Mouse (Mus musculus) erythroblast, embryonic 14.5 days (primary cell): Measurements from ENCODE around the gene Gm5426. TPM values are rescaled to one million over a fixed set of nuclear protein-coding genes. Genes with fewer than 3 reads are reported as not detected.
"Not testable (repeated sequence)": the region's sequence is repeated elsewhere in the genome, so short reads cannot be mapped to it uniquely, and the experiment has no call there.

Source experiments
- H3K27me3 ChIP-seq: 2 replicates; pipeline ENCODE4 v1.6.1; 2012; ENCODE audit warnings: inconsistent platforms; ENCODE audit not compliant: control insufficient read depth
- H3K36me3 ChIP-seq: 2 replicates; pipeline ENCODE4 v1.6.1; 2012; ENCODE audit warnings: mild to moderate bottlenecking, inconsistent platforms; ENCODE audit not compliant: control insufficient read depth
- H3K4me1 ChIP-seq: 2 replicates; pipeline ENCODE4 v1.6.1; 2012; ENCODE audit warnings: inconsistent platforms; ENCODE audit not compliant: control insufficient read depth
- H3K4me3 ChIP-seq: replicated peaks from 2 replicates; pipeline ENCODE3; 2012; ENCODE audit warnings: moderate library complexity, mild to moderate bottlenecking, inconsistent platforms
- H3K9me3 ChIP-seq: 2 replicates; pipeline ENCODE4 v1.6.1; 2012; ENCODE audit warnings: low read length, inconsistent platforms, mixed read lengths; ENCODE audit not compliant: control insufficient read depth
- GATA1 ChIP-seq: IDR thresholded peaks from 2 replicates; pipeline ENCODE4 v1.6.1; 2012; ENCODE audit warnings: low read length, inconsistent platforms, mixed read lengths
- TAL1 ChIP-seq: IDR thresholded peaks from 3 replicates; pipeline ENCODE4 v1.6.1; 2012; ENCODE audit warnings: low read length, inconsistent platforms, mixed read lengths
- polyA plus RNA-seq: library from polyadenylated mRNA; stranded (reverse); fragments of >175 nt; gene quantifications from 2 replicates; pipeline ENCODE4 v1.2.3, GENCODE M21; 2012

Gene Gm5426
- polyA plus RNA-seq, 1 experiment: not detected

GRCm38 (mm10) chr10:96130406-96130805, 6.0 kb upstream of the Gm5426 start:
- no peaks in the 10 kb centered on the region for H3K9me3 ChIP-seq
- H3K4me1 ChIP-seq: no peaks in the 10 kb centered on the region; the same call in 1 of the 2 replicates
- H3K27me3 ChIP-seq: no peaks in the 10 kb centered on the region
- TF ChIP-seq GATA1 (no peak), TAL1 (no peak)
- no peak overlapping the region for H3K4me3 ChIP-seq
- no peaks in the 10 kb centered on the region for H3K36me3 ChIP-seq

- H3K36me3 ChIP-seq: no peaks in the 10 kb centered on the region
- H3K9me3 ChIP-seq: no peaks in the 10 kb centered on the region
- no peaks in the 10 kb centered on the region for H3K27me3 ChIP-seq
- H3K4me3 ChIP-seq: no peak overlapping the region
- no peak for TF ChIP-seq GATA1
- TF ChIP-seq TAL1: no peak
- no peaks in the 10 kb centered on the region for H3K4me1 ChIP-seq
Observed at GRCm38 (mm10) chr10:96131112-96131511, 5.3 kb upstream of the Gm5426 start.

GRCm38 (mm10) chr10:96132161-96132560, 4.2 kb upstream of the Gm5426 start:
- no peak overlapping the region for H3K4me3 ChIP-seq
- H3K27me3 ChIP-seq: no peaks in the 10 kb centered on the region
- TF ChIP-seq GATA1 (no peak), TAL1 (no peak)
- H3K36me3 ChIP-seq: no peaks in the 10 kb centered on the region
- H3K9me3 ChIP-seq: no peaks in the 10 kb centered on the region
- H3K4me1 ChIP-seq: no peaks in the 10 kb centered on the region

- Histone ChIP-seq H3K36me3 (no peaks in the 10 kb centered on the region), H3K9me3 (no peaks in the 10 kb centered on the region), H3K27me3 (no peaks in the 10 kb centered on the region), H3K4me3 (no peak overlapping the region), H3K4me1 (no peaks in the 10 kb centered on the region)
- TF ChIP-seq GATA1: no peak
- TF ChIP-seq TAL1: no peak
Observed at GRCm38 (mm10) chr10:96138585-96138984, 2.2 kb downstream of the Gm5426 start.

GRCm38 (mm10) chr10:96139274-96139673, 2.9 kb downstream of the Gm5426 start:
- H3K9me3 ChIP-seq, H3K4me3 ChIP-seq, H3K36me3 ChIP-seq, H3K27me3 ChIP-seq, H3K4me1 ChIP-seq: not testable (repeated sequence)

GRCm38 (mm10) chr10:96146578-96146977, 10.2 kb downstream of the Gm5426 start:
- H3K36me3 ChIP-seq: no peaks in the 10 kb centered on the region
- H3K4me3 ChIP-seq: no peak overlapping the region
- no peaks in the 10 kb centered on the region for H3K4me1 ChIP-seq
- no peaks in the 10 kb centered on the region for H3K9me3 ChIP-seq
- no peaks in the 10 kb centered on the region for H3K27me3 ChIP-seq
- TF ChIP-seq GATA1 (no peak), TAL1 (no peak)

- Histone ChIP-seq H3K4me1 (no peaks in the 10 kb centered on the region), H3K4me3 (no peak overlapping the region), H3K9me3 (no peaks in the 10 kb centered on the region), H3K27me3 (no peaks in the 10 kb centered on the region), H3K36me3 (no peaks in the 10 kb centered on the region)
- TF ChIP-seq GATA1 (no peak), TAL1 (no peak)
Observed at GRCm38 (mm10) chr10:96148250-96148699, 11.9 kb downstream of the Gm5426 start.

- H3K9me3 ChIP-seq: no peaks in the 10 kb centered on the region
- TF ChIP-seq GATA1 (no peak), TAL1 (no peak)
Observed at GRCm38 (mm10) chr10:96150401-96151116, 14.2 kb downstream of the Gm5426 start.

GRCm38 (mm10) chr10:96153315-96153714, 16.9 kb downstream of the Gm5426 start:
- TF ChIP-seq GATA1 (no peak), TAL1 (no peak)
- Histone ChIP-seq H3K27me3 (no peaks in the 10 kb centered on the region), H3K36me3 (no peaks in the 10 kb centered on the region), H3K9me3 (no peaks in the 10 kb centered on the region), H3K4me1 (no peaks in the 10 kb centered on the region), H3K4me3 (no peak overlapping the region)

More at GRCm38 (mm10) chr10:96150401-96151116, 14.2 kb downstream of the Gm5426 start:
- Histone ChIP-seq H3K27me3 (no peaks in the 10 kb centered on the region), H3K36me3 (no peaks in the 10 kb centered on the region), H3K4me1 (no peaks in the 10 kb centered on the region), H3K4me3 (no peak overlapping the region)
